Mouse (Mus musculus): Measurements from ENCODE around the gene Smco3. TPM values are rescaled to one million over a fixed set of nuclear protein-coding genes. Genes with fewer than 3 reads are reported as not detected.
A peak's percentile ranks its signal among the peaks of the same experiment; 100 is the strongest.

The Smco3 gene
- polyA plus RNA-seq, 1 experiment = not detected

- TF ChIP-seq POLR2A (IDR thresholded peaks at IDR 0.05; ENCODE audit: insufficient read depth, low read depth, low read length) (no peak), CTCF (IDR thresholded peaks at IDR 0.05; ENCODE audit: insufficient read depth, low read depth, low read length) (no peak)
- H3K4me1 ChIP-seq (ENCODE audit: control insufficient read depth, insufficient read depth, low read length) = peaks cover 4% of the 10 kb centered on the region; the same call in 1 of the 2 replicates
- H3K27ac ChIP-seq (ENCODE audit: insufficient read depth, low read depth, low read length) = no peak overlapping the region
- WGBS = 80% methylated on average over 4 of the region's 4 CpGs
- no peak overlapping the region for H3K4me3 ChIP-seq (ENCODE audit: insufficient read depth, low read depth, low read length)
Measured at GRCm38 (mm10) chr6:136852348-136852747, 17.1 kb upstream of the Smco3 start.

DNA sequence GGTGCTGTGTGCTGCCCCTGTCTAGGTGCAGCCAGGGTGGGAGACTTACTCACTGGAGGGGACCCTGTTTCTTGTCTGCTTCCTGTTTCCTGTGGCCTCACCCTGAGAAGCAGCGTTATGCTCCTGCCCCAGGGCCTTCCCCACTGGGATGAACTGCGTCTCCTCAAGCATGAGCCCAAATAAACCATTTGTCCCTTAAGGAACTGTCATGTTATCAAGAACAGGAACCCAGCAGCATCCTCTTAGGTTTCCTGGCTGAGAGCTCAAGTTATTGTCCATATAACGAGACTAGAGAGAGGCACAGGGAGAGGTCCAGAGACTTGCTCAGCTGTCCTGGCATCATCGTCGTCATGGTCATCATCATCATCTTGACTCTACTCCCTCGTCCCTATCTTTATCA is 15.0 kb upstream of the Smco3 start:
- no peak overlapping the region for H3K4me3 ChIP-seq (ENCODE audit: insufficient read depth, low read depth, low read length)
- H3K4me1 ChIP-seq (ENCODE audit: control insufficient read depth, insufficient read depth, low read length) = peaks cover 4% of the 10 kb centered on the region; the same call in 1 of the 2 replicates
- H3K27ac ChIP-seq (ENCODE audit: insufficient read depth, low read depth, low read length) = no peak overlapping the region
- TF ChIP-seq POLR2A (IDR thresholded peaks at IDR 0.05; ENCODE audit: insufficient read depth, low read depth, low read length) = no peak
- TF ChIP-seq CTCF (IDR thresholded peaks at IDR 0.05; ENCODE audit: insufficient read depth, low read depth, low read length) = no peak
- WGBS = 85% methylated on average over 6 of the region's 6 CpGs

DNA sequence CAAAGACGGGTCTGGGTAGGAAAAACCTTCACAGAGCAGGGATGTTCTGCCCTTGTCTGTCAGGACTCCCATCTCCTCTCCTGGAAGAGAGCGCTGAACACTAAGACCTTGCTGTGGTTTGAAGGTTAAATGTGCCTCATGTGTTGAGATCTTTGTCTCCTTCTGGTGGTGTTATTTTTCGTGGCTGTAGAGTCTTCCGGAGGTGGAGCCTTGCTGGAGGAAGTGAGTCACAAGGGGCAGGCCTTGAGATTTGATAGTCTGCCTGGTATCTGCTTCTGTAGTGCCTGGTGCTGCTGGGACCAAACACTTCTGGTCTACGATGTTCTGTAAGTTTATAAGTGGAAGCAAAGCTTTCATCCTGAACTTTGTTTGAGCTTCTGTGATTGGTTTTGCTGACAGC is 13.7 kb upstream of the Smco3 start:
- no peak for TF ChIP-seq POLR2A (IDR thresholded peaks at IDR 0.05; ENCODE audit: insufficient read depth, low read depth, low read length)
- TF ChIP-seq CTCF (IDR thresholded peaks at IDR 0.05; ENCODE audit: insufficient read depth, low read depth, low read length) = no peak
- peaks cover 4% of the 10 kb centered on the region; the same call in 1 of the 2 replicates for H3K4me1 ChIP-seq (ENCODE audit: control insufficient read depth, insufficient read depth, low read length)
- 90% methylated on average over 5 of the region's 5 CpGs for WGBS
- no peak overlapping the region for H3K4me3 ChIP-seq (ENCODE audit: insufficient read depth, low read depth, low read length)
- H3K27ac ChIP-seq (ENCODE audit: insufficient read depth, low read depth, low read length) = no peak overlapping the region

- 90% methylated on average over 8 of the region's 8 CpGs for WGBS
- no peak overlapping the region for H3K27ac ChIP-seq (ENCODE audit: insufficient read depth, low read depth, low read length)
- H3K4me1 ChIP-seq (ENCODE audit: control insufficient read depth, insufficient read depth, low read length) = peaks cover 4% of the 10 kb centered on the region; the same call in 1 of the 2 replicates
- H3K4me3 ChIP-seq (ENCODE audit: insufficient read depth, low read depth, low read length) = no peak overlapping the region
- TF ChIP-seq POLR2A (IDR thresholded peaks at IDR 0.05; ENCODE audit: insufficient read depth, low read depth, low read length) (no peak), CTCF (IDR thresholded peaks at IDR 0.05; ENCODE audit: insufficient read depth, low read depth, low read length) (no peak)
Measured at GRCm38 (mm10) chr6:136848399-136848798, 13.1 kb upstream of the Smco3 start.

DNA sequence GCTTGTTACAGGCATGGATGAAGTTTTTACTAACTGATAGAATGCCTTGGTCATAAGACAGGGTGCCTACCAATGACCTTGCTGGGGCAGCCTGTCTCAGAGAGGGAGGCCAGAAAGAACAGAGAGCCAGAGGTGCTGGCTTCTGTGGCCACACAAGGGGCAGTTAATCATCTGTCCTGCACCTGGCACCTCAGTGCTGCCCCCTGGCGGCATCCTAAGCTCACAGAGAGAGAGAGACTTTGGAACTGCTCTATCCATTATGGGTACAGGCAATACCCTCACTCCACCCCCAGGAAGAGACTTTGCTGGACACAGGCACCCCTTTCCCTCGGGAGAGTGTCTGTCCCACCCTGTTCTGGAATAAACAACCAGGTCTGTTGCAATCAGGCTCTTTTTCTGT is 12.5 kb upstream of the Smco3 start:
- no peak overlapping the region for H3K4me3 ChIP-seq (ENCODE audit: insufficient read depth, low read depth, low read length)
- H3K4me1 ChIP-seq (ENCODE audit: control insufficient read depth, insufficient read depth, low read length) = peaks cover 2% of the 10 kb centered on the region; the same call in 1 of the 2 replicates
- no peak overlapping the region for H3K27ac ChIP-seq (ENCODE audit: insufficient read depth, low read depth, low read length)
- peak; percentile 35; the same call in 1 of the 2 replicates for TF ChIP-seq CTCF (IDR thresholded peaks at IDR 0.05; ENCODE audit: insufficient read depth, low read depth, low read length)
- TF ChIP-seq POLR2A (IDR thresholded peaks at IDR 0.05; ENCODE audit: insufficient read depth, low read depth, low read length) = no peak
- 28% methylated on average over 2 of the region's 2 CpGs for WGBS

- Histone ChIP-seq H3K27ac (ENCODE audit: insufficient read depth, low read depth, low read length) (no peak overlapping the region), H3K4me1 (ENCODE audit: control insufficient read depth, insufficient read depth, low read length) (no peaks in the 10 kb centered on the region), H3K4me3 (ENCODE audit: insufficient read depth, low read depth, low read length) (no peak overlapping the region)
- TF ChIP-seq POLR2A (IDR thresholded peaks at IDR 0.05; ENCODE audit: insufficient read depth, low read depth, low read length) (no peak), CTCF (IDR thresholded peaks at IDR 0.05; ENCODE audit: insufficient read depth, low read depth, low read length) (no peak)
- WGBS = 94% methylated on average over 3 of the region's 3 CpGs
Measured at GRCm38 (mm10) chr6:136847267-136847666, 12.0 kb upstream of the Smco3 start.

GRCm38 (mm10) chr6:136845706-136846480 is 10.6 kb upstream of the Smco3 start:
- TF ChIP-seq POLR2A (IDR thresholded peaks at IDR 0.05; ENCODE audit: insufficient read depth, low read depth, low read length) (no peak), CTCF (IDR thresholded peaks at IDR 0.05; ENCODE audit: insufficient read depth, low read depth, low read length) (no peak)
- Histone ChIP-seq H3K27ac (ENCODE audit: insufficient read depth, low read depth, low read length) (no peak overlapping the region), H3K4me1 (ENCODE audit: control insufficient read depth, insufficient read depth, low read length) (no peaks in the 10 kb centered on the region), H3K4me3 (ENCODE audit: insufficient read depth, low read depth, low read length) (no peak overlapping the region)
- 68% methylated on average over 5 of the region's 5 CpGs for WGBS

- Histone ChIP-seq H3K27ac (ENCODE audit: insufficient read depth, low read depth, low read length) (no peak overlapping the region), H3K4me3 (ENCODE audit: insufficient read depth, low read depth, low read length) (no peak overlapping the region), H3K4me1 (ENCODE audit: control insufficient read depth, insufficient read depth, low read length) (no peaks in the 10 kb centered on the region)
- 38% methylated on average over 2 of the region's 2 CpGs for WGBS
- no peak for TF ChIP-seq CTCF (IDR thresholded peaks at IDR 0.05; ENCODE audit: insufficient read depth, low read depth, low read length)
- no peak for TF ChIP-seq POLR2A (IDR thresholded peaks at IDR 0.05; ENCODE audit: insufficient read depth, low read depth, low read length)
Measured at GRCm38 (mm10) chr6:136844903-136845302, 9.7 kb upstream of the Smco3 start.

DNA sequence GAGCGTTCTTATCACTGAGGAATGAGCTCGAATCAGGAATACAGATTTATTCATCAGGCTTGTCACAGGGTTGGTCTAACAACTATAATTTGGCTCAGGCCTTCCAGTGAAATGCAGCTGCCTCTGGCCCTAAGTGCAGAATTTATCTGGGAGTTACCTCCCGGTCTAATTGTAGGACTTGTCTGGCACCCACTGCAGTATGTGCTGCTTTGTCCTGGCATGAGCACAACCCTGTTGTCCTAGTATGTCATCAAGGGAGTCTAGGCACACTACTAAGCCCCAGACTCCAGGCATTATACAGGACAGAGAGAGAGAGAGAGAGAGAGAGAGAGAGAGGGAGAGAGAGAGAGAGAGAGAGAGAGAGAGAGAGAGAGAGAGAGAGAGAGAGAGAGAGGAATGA is 2.1 kb upstream of the Smco3 start:
- 38% methylated on average over 3 of the region's 3 CpGs for WGBS
- no peak overlapping the region for H3K4me3 ChIP-seq (ENCODE audit: insufficient read depth, low read depth, low read length)

More for the DNA sequence above, 2.1 kb upstream of the Smco3 start:
- Histone ChIP-seq H3K27ac (ENCODE audit: insufficient read depth, low read depth, low read length) (no peak overlapping the region), H3K4me1 (ENCODE audit: control insufficient read depth, insufficient read depth, low read length) (0 out of 2 replicates have a peak, but pooled peaks cover 3% of the 10 kb centered on the region)
- no peak for TF ChIP-seq CTCF (IDR thresholded peaks at IDR 0.05; ENCODE audit: insufficient read depth, low read depth, low read length)
- no peak for TF ChIP-seq POLR2A (IDR thresholded peaks at IDR 0.05; ENCODE audit: insufficient read depth, low read depth, low read length)
